Comparison of ENCODE assay signal across 10 mouse cellular contexts in the genomic region with DNA sequence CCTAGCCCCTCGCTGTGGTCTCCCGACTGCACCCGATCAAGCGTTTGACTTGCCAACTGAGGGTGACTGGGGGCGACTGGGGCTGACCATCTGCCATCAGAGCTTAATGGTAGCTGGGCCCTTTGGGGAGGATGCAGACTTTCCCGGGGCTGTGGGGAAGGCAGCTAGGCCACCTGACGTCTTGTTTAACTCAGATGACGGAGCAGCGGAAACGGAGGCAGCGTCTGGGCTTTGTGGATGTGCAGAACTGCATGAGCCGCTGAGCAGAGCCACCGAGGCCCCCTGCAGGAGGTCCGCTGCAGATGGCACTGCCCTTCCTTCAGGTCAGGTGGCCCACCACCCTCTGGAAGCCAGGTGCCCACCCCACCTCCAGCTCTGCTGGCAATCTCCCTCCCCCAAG. TPM values are rescaled to one million over a fixed set of nuclear protein-coding genes. Genes with fewer than 3 reads are reported as not detected.
A peak's percentile ranks its signal among the peaks of the same experiment; 100 is the strongest.
DNase-seq lines count a peak whose midpoint lies in the region; ATAC-seq and TF ChIP-seq lines count a peak whose summit lies in the region.
"Had no signal": no experiment of that assay in that cellular context is flagged by ENCODE, and none has a peak within 500 bp of the region (broad histone marks: within the 10 kb centered on the region; RNA-seq: fewer than 3 reads in every experiment).

No protein-coding gene starts in this region.

- peak; percentile 78 for DNase-seq in cerebellum, adult 11-12 months
- no peak for DNase-seq in liver, embryonic 14.5 days (ENCODE audit: low read depth in 3 of 3, low spot score in 3 of 3)
- peak; percentile 38 for DNase-seq in hindbrain, postnatal 0 days (ENCODE audit: low spot score)
- DNase-seq in testis, postnatal 14 days (ENCODE audit: low spot score) = no peak
- no peak for DNase-seq in urinary bladder, postnatal 4 days (ENCODE audit: low spot score in 2 of 2)

- H3K9ac ChIP-seq in liver, embryonic 14.5 days (replicated peaks) = no peak overlapping the region
- no peak overlapping the region for H3K9ac ChIP-seq in liver, embryonic 12.5 days
- H3K9ac ChIP-seq in hindbrain, postnatal 0 days (replicated peaks; ENCODE audit: low read length) = 0 out of 2 replicates have a peak overlapping the region, but pooled peaks have one; percentile 17
- no peak overlapping the region for H3K9ac ChIP-seq in neural tube, embryonic 15.5 days (replicated peaks)
- H3K9ac ChIP-seq: embryonic facial prominence, embryonic 15.5 days had no signal

- H3K27me3 ChIP-seq in liver, embryonic 14.5 days (ENCODE audit: control insufficient read depth, insufficient read depth, low read length) = no peaks in the 10 kb centered on the region
- H3K27me3 ChIP-seq in liver, embryonic 12.5 days (replicated peaks) = no peaks in the 10 kb centered on the region
- H3K27me3 ChIP-seq in hindbrain, postnatal 0 days (ENCODE audit: insufficient read depth, low read length) = no peaks in the 10 kb centered on the region
- H3K27me3 ChIP-seq in neural tube, embryonic 15.5 days (replicated peaks) = peaks cover 15% of the 10 kb centered on the region; the same call in 1 of the 2 replicates
- H3K27me3 ChIP-seq: embryonic facial prominence, embryonic 15.5 days had no signal

- no peaks in the 10 kb centered on the region; the same call in none of the 2 replicates for H3K36me3 ChIP-seq in liver, embryonic 14.5 days (replicated peaks; ENCODE audit: control insufficient read depth, insufficient read depth, low read depth)
- peaks cover 58% of the 10 kb centered on the region for H3K36me3 ChIP-seq in liver, embryonic 12.5 days
- peaks cover 8% of the 10 kb centered on the region; the same call in 1 of the 2 replicates for H3K36me3 ChIP-seq in hindbrain, postnatal 0 days (ENCODE audit: insufficient read depth, low read length)
- H3K36me3 ChIP-seq in neural tube, embryonic 15.5 days = peaks cover 22% of the 10 kb centered on the region

- no peaks in the 10 kb centered on the region for H3K9me3 ChIP-seq in liver, embryonic 14.5 days (ENCODE audit: control insufficient read depth, low read length)
- no peaks in the 10 kb centered on the region for H3K9me3 ChIP-seq in liver, embryonic 12.5 days (replicated peaks)
- no peaks in the 10 kb centered on the region for H3K9me3 ChIP-seq in hindbrain, postnatal 0 days (ENCODE audit: low read length)
- H3K9me3 ChIP-seq in neural tube, embryonic 15.5 days (replicated peaks) = no peaks in the 10 kb centered on the region
- H3K9me3 ChIP-seq: embryonic facial prominence, embryonic 15.5 days had no signal

- ATAC-seq in cerebellum, adult (ENCODE audit: insufficient number of reproducible peaks, low FRiP score, low TSS enrichment) = no peak
- ATAC-seq in liver, embryonic 14.5 days (ENCODE audit: insufficient read depth) = peak; percentile 4; the same call in 1 of the 2 replicates
- ATAC-seq in liver, embryonic 12.5 days = no peak
- ATAC-seq in hindbrain, postnatal 0 days = no peak
- ATAC-seq in neural tube, embryonic 15.5 days (ENCODE audit: low FRiP score) = 0 out of 2 replicates have a peak, but pooled peaks have one; percentile 4

- H3K4me1 ChIP-seq in liver, embryonic 14.5 days (replicated peaks; ENCODE audit: control insufficient read depth in 2 of 2, insufficient read depth in 2 of 2, low read length in 1 of 2) = peaks cover 0 to 5% of the 10 kb centered on the region in 2 experiments; a peak in 1 of 4 replicates
- H3K4me1 ChIP-seq in liver, embryonic 12.5 days = peaks cover 45% of the 10 kb centered on the region
- H3K4me1 ChIP-seq in hindbrain, postnatal 0 days (ENCODE audit: insufficient read depth, low read length) = peaks cover 12% of the 10 kb centered on the region
- H3K4me1 ChIP-seq in neural tube, embryonic 15.5 days = peaks cover 32% of the 10 kb centered on the region

- H3K4me2 ChIP-seq in liver, embryonic 14.5 days (ENCODE audit: low read depth) = no peak overlapping the region
- H3K4me2 ChIP-seq in liver, embryonic 12.5 days = no peak overlapping the region
- peak overlapping the region; percentile 28; the same call in 1 of the 2 replicates for H3K4me2 ChIP-seq in hindbrain, postnatal 0 days (ENCODE audit: low read depth, low read length)
- H3K4me2 ChIP-seq in neural tube, embryonic 15.5 days = no peak overlapping the region

- H3K4me3 ChIP-seq in liver, embryonic 14.5 days (ENCODE audit: insufficient read depth in 1 of 2, low read depth in 2 of 2, low read length in 2 of 2) = no peak overlapping the region
- H3K4me3 ChIP-seq in liver, embryonic 12.5 days = no peak overlapping the region
- H3K4me3 ChIP-seq in hindbrain, postnatal 0 days (ENCODE audit: low read length) = no peak overlapping the region
- no peak overlapping the region for H3K4me3 ChIP-seq in neural tube, embryonic 15.5 days (replicated peaks)
- H3K4me3 ChIP-seq: embryonic facial prominence, embryonic 15.5 days had no signal

- TF ChIP-seq CTCF in liver, embryonic 14.5 days (IDR thresholded peaks at IDR 0.05; ENCODE audit: low read depth) = no peak
- peak; percentile 21 for TF ChIP-seq CTCF in hindbrain, postnatal 0 days (IDR thresholded peaks at IDR 0.05; ENCODE audit: low read depth)

- H3K27ac ChIP-seq in liver, embryonic 14.5 days = no peak overlapping the region
- H3K27ac ChIP-seq in liver, embryonic 12.5 days = no peak overlapping the region
- H3K27ac ChIP-seq in hindbrain, postnatal 0 days = peak overlapping the region; percentile 56; the same call in 1 of the 2 replicates
- no peak overlapping the region for H3K27ac ChIP-seq in neural tube, embryonic 15.5 days (replicated peaks)
- H3K27ac ChIP-seq: embryonic facial prominence, embryonic 15.5 days had no signal

- no peak for TF ChIP-seq EP300 in liver, embryonic 14.5 days (IDR thresholded peaks at IDR 0.05; ENCODE audit: low read depth)

- WGBS in liver, embryonic 14.5 days (ENCODE audit: insufficient replicate concordance) = 76% methylated on average over 14 of the region's 14 CpGs
- 67% methylated on average over 14 of the region's 14 CpGs for WGBS in liver, embryonic 12.5 days (ENCODE audit: insufficient replicate concordance)
- 24% methylated on average over 14 of the region's 14 CpGs for WGBS in hindbrain, postnatal 0 days
- 39% methylated on average over 14 of the region's 14 CpGs for WGBS in neural tube, embryonic 15.5 days

RNA-seq across cellular contexts. Expression of gene Uqcc2, which starts 12.4 kb away (rescaled TPM):
- polyA plus RNA-seq in liver, embryonic 14.5 days (2012; rRNA removed) = 73.6 and 129 TPM in 2 replicates
- 204 and 208 TPM in 2 replicates for polyA plus RNA-seq in liver, embryonic 14.5 days (2014; fragmentation: Nextera tagmentation; extraction: Ambion mirVana)
- 254 and 262 TPM in 2 replicates for polyA plus RNA-seq in liver, embryonic 12.5 days (2016; fragmentation: Nextera tagmentation; extraction: Ambion mirVana)
- total RNA-seq in hindbrain, postnatal 0 days (2014; rRNA removed) = 230 and 283 TPM in 2 replicates
- polyA plus RNA-seq in hindbrain, postnatal 0 days (2015; fragmentation: Nextera tagmentation; extraction: Ambion mirVana) = 427 and 445 TPM in 2 replicates
- 349 and 390 TPM in 2 replicates for polyA plus RNA-seq in neural tube, embryonic 15.5 days (2015; fragmentation: Nextera tagmentation; extraction: Ambion mirVana)

RNA-seq across cellular contexts. Expression of gene Ip6k3, which starts 46.3 kb away (rescaled TPM):
- 0.02 TPM in 1 of 2 replicates, not detected in the other for polyA plus RNA-seq in liver, embryonic 14.5 days (2012; rRNA removed)
- 0.04 TPM in 1 of 2 replicates, not detected in the other for polyA plus RNA-seq in liver, embryonic 14.5 days (2014; fragmentation: Nextera tagmentation; extraction: Ambion mirVana)
- polyA plus RNA-seq in liver, embryonic 12.5 days (2016; fragmentation: Nextera tagmentation; extraction: Ambion mirVana) = 0.13 TPM in 1 of 2 replicates, not detected in the other
- total RNA-seq in hindbrain, postnatal 0 days (2014; rRNA removed) = 0.47 TPM in 1 of 2 replicates, not detected in the other
- 0.31 and 0.37 TPM in 2 replicates for polyA plus RNA-seq in hindbrain, postnatal 0 days (2015; fragmentation: Nextera tagmentation; extraction: Ambion mirVana)
- polyA plus RNA-seq in neural tube, embryonic 15.5 days (2015; fragmentation: Nextera tagmentation; extraction: Ambion mirVana) = 0.23 and 0.40 TPM in 2 replicates
- total RNA-seq: granulocyte monocyte progenitor cell, adult 5-6 weeks had no signal

Comparison
In these comparisons a context has a peak if more than half of its experiments do, and no peak if none do; other contexts are left out.
1. ATAC-seq: peak in liver, embryonic 14.5 days (single experiment) and neural tube, embryonic 15.5 days (single experiment); none in cerebellum, adult (single experiment), liver, embryonic 12.5 days (single experiment) and hindbrain, postnatal 0 days (single experiment).
2. DNase-seq: peak in cerebellum, adult 11-12 months (single experiment) and hindbrain, postnatal 0 days (single experiment); none in liver, embryonic 14.5 days (0 of 3), testis, postnatal 14 days (single experiment) and urinary bladder, postnatal 4 days (0 of 2).